8 mouse cellular contexts compared by ENCODE assay signal in genomic region chr9:50462494-50463204, GRCm38 (mm10). TPM values are rescaled to one million over a fixed set of nuclear protein-coding genes. Genes with fewer than 3 reads are reported as not detected.
A peak's percentile ranks its signal among the peaks of the same experiment; 100 is the strongest.
DNase-seq lines count a peak whose midpoint lies in the region; ATAC-seq and TF ChIP-seq lines count a peak whose summit lies in the region.

No protein-coding gene starts in this region.

- peak; percentile 77 for DNase-seq in 416B (ENCODE audit: low read depth)
- DNase-seq in adrenal gland, adult 18-20 months (ENCODE audit: low spot score in 2 of 2), result peak; percentile 72 to 77
- DNase-seq in embryo, embryonic 11 days, result peak; percentile 79
- DNase-seq in kidney, adult 11 months, result peak; percentile 65
- peak; percentile 76 for DNase-seq in limb, embryonic 14.5 days (ENCODE audit: low spot score)
- peak; percentile 89 for DNase-seq in midbrain, embryonic 14.5 days
- peak; percentile 53 to 84 for DNase-seq in spleen, postnatal 10 days (ENCODE audit: low spot score in 2 of 2)

- 0 out of 2 replicates have a peak, but pooled peaks cover 4% of the 10 kb centered on the region for H3K4me1 ChIP-seq in limb, embryonic 14.5 days (ENCODE audit: control insufficient read depth, insufficient read depth, low read length)
- H3K4me1 ChIP-seq in midbrain, embryonic 14.5 days (ENCODE audit: control insufficient read depth, insufficient read depth, low read length), result no peaks in the 10 kb centered on the region

- peak; percentile 93 for ATAC-seq in granulocyte monocyte progenitor cell, adult 5-6 weeks (replicated peaks; ENCODE audit: poor library complexity, severe bottlenecking)
- ATAC-seq in limb, embryonic 14.5 days (ENCODE audit: low FRiP score, low read depth), result no peak
- ATAC-seq in midbrain, embryonic 14.5 days (ENCODE audit: low FRiP score, low TSS enrichment), result no peak

- WGBS in limb, embryonic 14.5 days, result 38% methylated on average over 19 of the region's 19 CpGs
- WGBS in midbrain, embryonic 14.5 days, result 43% methylated on average over 19 of the region's 19 CpGs

- no peak overlapping the region for H3K27ac ChIP-seq in limb, embryonic 14.5 days (replicated peaks; ENCODE audit: low read depth, low read length)
- H3K27ac ChIP-seq in midbrain, embryonic 14.5 days (replicated peaks; ENCODE audit: low read depth, low read length), result no peak overlapping the region

- H3K4me2 ChIP-seq in limb, embryonic 14.5 days (replicated peaks; ENCODE audit: low read depth, low read length, severe bottlenecking), result peak overlapping the region; percentile 42; the same call in 1 of the 2 replicates
- H3K4me2 ChIP-seq in midbrain, embryonic 14.5 days (ENCODE audit: low read length), result peak overlapping the region; percentile 38

- no peaks in the 10 kb centered on the region for H3K27me3 ChIP-seq in limb, embryonic 14.5 days (ENCODE audit: control insufficient read depth, insufficient read depth, low read length)
- H3K27me3 ChIP-seq in midbrain, embryonic 14.5 days (ENCODE audit: control insufficient read depth, insufficient read depth, low read length), result no peaks in the 10 kb centered on the region

- no peaks in the 10 kb centered on the region for H3K36me3 ChIP-seq in limb, embryonic 14.5 days (ENCODE audit: control insufficient read depth, insufficient read depth, low read length)
- no peaks in the 10 kb centered on the region for H3K36me3 ChIP-seq in midbrain, embryonic 14.5 days (ENCODE audit: control insufficient read depth, insufficient read depth, low read length)

- H3K9ac ChIP-seq in limb, embryonic 14.5 days (ENCODE audit: low read depth, low read length, severe bottlenecking), result peak overlapping the region; percentile 44
- no peak overlapping the region; the same call in 1 of the 2 replicates for H3K9ac ChIP-seq in midbrain, embryonic 14.5 days (replicated peaks; ENCODE audit: low read length)

- TF ChIP-seq POLR2A in limb, embryonic 14.5 days (IDR thresholded peaks at IDR 0.05; ENCODE audit: borderline replicate concordance, extremely low read depth, insufficient read depth, insufficient read length), result no peak

- no peak overlapping the region for H3K4me3 ChIP-seq in limb, embryonic 14.5 days (replicated peaks; ENCODE audit: low read length)
- no peak overlapping the region for H3K4me3 ChIP-seq in midbrain, embryonic 14.5 days (replicated peaks; ENCODE audit: low read depth, low read length)

- no peaks in the 10 kb centered on the region for H3K9me3 ChIP-seq in limb, embryonic 14.5 days (ENCODE audit: control insufficient read depth, low read length)
- no peaks in the 10 kb centered on the region for H3K9me3 ChIP-seq in midbrain, embryonic 14.5 days (ENCODE audit: control insufficient read depth, low read length)

RNA-seq across cellular contexts. Expression of gene Plet1, which starts 31.7 kb away (rescaled TPM):
- total RNA-seq in adrenal gland, adult 18-20 months (2021), result under 1 TPM in 1 of 2 experiments, not detected in 1; 0.29 TPM
- total RNA-seq in granulocyte monocyte progenitor cell, adult 5-6 weeks (2014; fragmentation: Nextera tagmentation), result 5.2 TPM in 1 of 2 replicates, not detected in the other
- total RNA-seq in granulocyte monocyte progenitor cell, adult 5-6 weeks (2017), result not detected in 2 replicates
- 0.74 and 0.93 TPM in 2 replicates for polyA plus RNA-seq in limb, embryonic 14.5 days (2012; rRNA removed)
- 0.41 and 0.70 TPM in 2 replicates for polyA plus RNA-seq in limb, embryonic 14.5 days (2014; fragmentation: Nextera tagmentation; extraction: Ambion mirVana)
- 0.39 and 0.50 TPM in 2 replicates for polyA plus RNA-seq in midbrain, embryonic 14.5 days (2014; fragmentation: Nextera tagmentation; extraction: Ambion mirVana)
